Mouse (Mus musculus) kidney, postnatal 25 days (tissue): ENCODE data around the gene Slc36a4.

ENCODE experiments used
- DNase-seq, 2 experiments: peaks; one replicate each; pipeline ENCODE4 v3.0.0; 2021; ENCODE audit warnings: mixed read lengths in 2 of 2

The Slc36a4 gene

GRCm38 (mm10) chr9:15727168-15727567 is 17.6 kb downstream of the Slc36a4 start:
- no peak for DNase-seq

- peak in 1 of 2 experiments; percentile 6 for DNase-seq
These were observed 22.5 kb downstream of the Slc36a4 start for GRCm38 (mm10) chr9:15731758-15732748.

- DNase-seq, result no peak
These were observed 24.7 kb downstream of the Slc36a4 start for GRCm38 (mm10) chr9:15734056-15734866.

- no peak for DNase-seq
These were observed 25.3 kb downstream of the Slc36a4 start for GRCm38 (mm10) chr9:15734867-15735131.

GRCm38 (mm10) chr9:15737522-15737921 is 28.0 kb downstream of the Slc36a4 start:
- no peak for DNase-seq

DNA sequence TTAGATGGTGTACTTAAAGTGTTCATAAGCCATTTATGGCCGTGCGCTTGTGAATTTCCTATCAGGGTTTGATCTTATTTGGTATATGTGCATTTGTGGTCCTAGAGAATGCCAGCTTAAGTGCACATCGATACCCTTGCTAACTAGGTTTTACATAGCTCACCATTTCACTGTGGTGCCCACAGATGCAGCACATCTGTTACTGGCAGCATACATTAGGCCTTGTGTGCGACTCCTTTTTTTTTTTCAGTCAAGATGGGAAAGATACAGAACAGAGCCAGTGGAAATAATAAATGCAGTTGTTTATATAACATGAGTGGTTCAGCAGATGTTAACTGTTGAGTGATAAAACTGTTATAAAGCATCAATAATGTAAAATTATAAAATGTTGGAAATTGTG is 31.9 kb downstream of the Slc36a4 start:
- DNase-seq, result no peak

DNA sequence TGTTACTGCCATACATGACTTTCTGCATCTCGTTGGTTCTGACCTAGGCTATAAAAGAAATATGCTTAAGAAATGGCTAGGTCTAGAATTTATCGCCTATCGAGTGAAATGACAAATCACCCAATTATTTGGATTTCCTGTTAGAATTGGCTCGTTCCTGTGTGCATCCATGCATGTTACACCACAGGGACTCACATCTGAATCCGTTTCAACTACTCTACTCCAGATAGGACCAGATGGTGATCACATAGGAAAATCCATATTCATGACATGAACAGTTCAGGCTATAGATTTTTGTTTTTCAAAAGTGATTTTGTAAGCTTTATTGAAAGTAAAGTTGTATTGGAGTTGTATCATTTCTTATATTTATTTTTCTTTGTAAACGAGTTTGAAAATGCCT is 32.4 kb downstream of the Slc36a4 start:
- DNase-seq, result no peak

GRCm38 (mm10) chr9:15745985-15746607 is 36.6 kb downstream of the Slc36a4 start:
- DNase-seq, result no peak

DNA sequence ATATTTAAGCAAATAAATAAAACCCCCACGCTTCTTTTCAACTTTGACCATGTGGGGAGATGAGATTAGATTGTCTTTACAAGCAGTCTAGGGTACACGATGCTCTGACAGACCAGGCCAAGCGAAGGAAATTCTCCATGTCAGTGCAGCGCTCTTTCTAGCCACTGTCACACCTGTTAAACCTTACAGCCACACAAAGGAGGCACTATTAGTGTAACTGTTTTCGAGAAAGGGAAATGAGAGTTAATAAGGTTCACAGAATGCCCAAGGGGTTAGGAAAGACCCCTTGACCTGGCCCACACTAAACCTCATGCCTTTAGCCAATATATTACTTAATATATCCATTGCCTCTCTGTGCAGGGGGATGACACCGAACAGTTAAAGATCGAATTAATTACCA is 37.1 kb downstream of the Slc36a4 start:
- DNase-seq, result no peak

GRCm38 (mm10) chr9:15748383-15748782 is 38.8 kb downstream of the Slc36a4 start:
- no peak for DNase-seq

GRCm38 (mm10) chr9:15759318-15759717 is 49.8 kb downstream of the Slc36a4 start:
- DNase-seq, result no peak

- DNase-seq, result no peak
These were observed 56.8 kb downstream of the Slc36a4 start for GRCm38 (mm10) chr9:15766379-15766778.

DNA sequence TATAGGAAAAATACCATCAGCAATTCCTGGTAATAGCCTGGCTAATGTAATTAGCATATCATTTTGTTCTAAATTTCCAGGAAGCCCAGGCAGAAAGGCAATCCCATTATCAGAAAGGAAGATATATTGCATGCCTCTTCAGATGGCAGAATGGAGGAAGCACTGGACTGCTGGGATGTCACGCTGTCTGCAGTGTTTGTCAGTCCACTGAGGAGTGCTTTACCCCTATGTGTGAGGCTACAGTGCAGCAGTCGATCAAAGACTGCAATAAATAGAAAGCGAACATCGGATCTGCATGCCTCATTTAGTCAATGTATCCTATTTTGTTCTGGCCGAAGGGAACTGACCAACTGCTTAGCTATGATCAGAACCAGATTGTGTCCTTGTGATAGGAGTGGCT is 57.3 kb downstream of the Slc36a4 start:
- no peak for DNase-seq

DNA sequence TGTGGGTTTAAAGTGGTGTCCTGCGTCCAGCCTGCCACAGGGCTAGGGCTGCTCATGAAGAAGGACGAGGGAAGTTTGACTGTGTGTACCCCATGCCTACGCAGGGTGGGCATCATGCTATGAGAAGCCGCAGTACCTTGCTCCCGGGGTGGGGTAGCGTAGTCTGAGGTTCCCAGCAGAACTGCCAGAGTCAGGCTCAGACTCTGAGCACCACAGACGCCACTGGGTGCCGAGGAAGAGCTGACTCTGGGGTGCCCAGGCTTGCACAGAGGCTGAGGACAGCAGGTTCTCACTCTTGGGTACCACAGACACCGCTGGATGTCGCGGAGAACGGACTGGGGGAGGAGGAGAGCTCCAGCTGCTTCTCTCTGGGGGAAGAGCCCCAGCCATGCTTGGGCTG is 63.2 kb downstream of the Slc36a4 start:
- DNase-seq, result peak in 1 of 2 experiments; percentile 38

DNA sequence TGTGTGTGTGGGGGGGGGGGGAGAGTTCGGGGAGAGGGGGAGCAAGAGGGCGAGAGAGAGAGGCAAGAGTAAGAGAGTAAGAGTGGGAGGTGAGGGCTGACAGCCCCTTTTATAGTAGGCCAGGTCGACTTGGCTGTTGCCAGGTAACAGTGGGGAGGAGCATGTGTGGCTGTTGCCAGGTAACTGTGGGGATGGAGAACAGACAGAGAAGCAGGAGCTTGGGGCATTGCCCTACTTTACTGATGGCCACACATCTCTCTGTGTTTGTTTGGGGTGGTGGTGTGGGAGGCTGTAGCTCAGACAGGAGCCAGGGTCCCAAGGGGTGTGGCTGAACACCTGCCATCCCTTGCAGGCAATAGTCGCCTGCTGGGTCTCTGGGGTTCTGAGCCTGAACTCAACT is 63.9 kb downstream of the Slc36a4 start:
- DNase-seq, result no peak

DNA sequence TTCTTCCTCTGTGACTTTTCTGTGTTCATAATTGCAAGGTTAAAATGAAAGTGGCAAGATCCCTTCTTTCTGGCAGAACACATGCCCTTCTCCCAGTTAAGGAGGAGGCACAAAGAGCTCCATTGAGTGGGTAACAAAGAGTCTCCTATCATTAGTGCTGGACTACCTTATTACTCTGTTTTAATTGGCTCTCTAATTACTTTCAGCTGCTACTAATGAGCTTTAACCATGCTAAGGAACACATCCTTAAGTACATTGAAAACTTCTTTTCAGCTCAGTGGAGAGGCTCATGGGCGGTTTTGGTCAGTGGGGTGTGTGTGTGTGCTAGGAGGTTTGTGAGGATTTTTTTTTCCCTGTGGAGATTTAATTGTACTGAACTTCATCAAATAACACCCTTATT is 65.4 kb downstream of the Slc36a4 start:
- no peak for DNase-seq

- DNase-seq, result no peak
These were observed 72.4 kb downstream of the Slc36a4 start for GRCm38 (mm10) chr9:15781936-15782335.

- no peak for DNase-seq
These were observed 76.7 kb downstream of the Slc36a4 start for GRCm38 (mm10) chr9:15786192-15786591.

DNA sequence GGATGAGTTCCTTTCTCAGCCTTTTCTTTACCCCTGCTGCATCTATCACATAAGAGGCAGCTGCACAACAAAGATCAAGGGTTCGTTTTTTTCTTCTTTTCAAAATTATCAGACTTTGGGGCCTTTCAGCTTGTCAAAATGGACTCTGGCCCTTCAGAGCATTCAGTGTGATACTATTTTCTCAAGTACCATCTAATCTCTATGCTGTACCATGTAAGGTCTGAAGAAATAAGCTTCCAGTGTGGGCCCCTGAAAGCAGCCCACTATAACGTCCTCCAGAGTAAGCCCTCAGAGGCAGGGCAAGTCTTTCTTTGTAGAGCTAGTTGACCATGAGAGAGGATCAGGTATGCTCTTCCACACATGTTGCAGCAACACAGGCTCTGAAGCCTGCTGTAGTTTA is 77.1 kb downstream of the Slc36a4 start:
- DNase-seq, result no peak

- DNase-seq, result no peak
These were observed 82.5 kb downstream of the Slc36a4 start for GRCm38 (mm10) chr9:15792076-15792475.
